ENCODE assay signal across 8 mouse cellular contexts in genomic region chr7:30973251-30973500, GRCm38 (mm10). TPM values are rescaled to one million over a fixed set of nuclear protein-coding genes. Genes with fewer than 3 reads are reported as not detected.
A peak's percentile ranks its signal among the peaks of the same experiment; 100 is the strongest.
DNase-seq lines count a peak whose midpoint lies in the region; ATAC-seq and TF ChIP-seq lines count a peak whose summit lies in the region.

Gene Lsr (minus strand): TSS chr7:30973464.

- WGBS in heart, embryonic 12.5 days: 0% methylated on average over 19 of the region's 19 CpGs
- WGBS in limb, embryonic 14.5 days: under 1% methylated on average over 18 of the region's 19 CpGs
- 0% methylated on average over 16 of the region's 19 CpGs for WGBS in neural tube, embryonic 14.5 days

- H3K4me3 ChIP-seq in heart, embryonic 12.5 days: peak within 1 kb of the TSS; percentile 50
- H3K4me3 ChIP-seq in ES-Bruce4 (ENCODE audit: low read depth, low read length): peak within 1 kb of the TSS; percentile 92
- peak within 1 kb of the TSS; percentile 34 for H3K4me3 ChIP-seq in embryonic fibroblast, embryonic 13.5 days (ENCODE audit: insufficient read depth, low read length)
- peak within 1 kb of the TSS; percentile 45 for H3K4me3 ChIP-seq in limb, embryonic 14.5 days (replicated peaks; ENCODE audit: low read length)
- peak within 1 kb of the TSS; percentile 16 for H3K4me3 ChIP-seq in neural tube, embryonic 14.5 days (ENCODE audit: low read depth, low read length)

- TF ChIP-seq POLR2A in ES-Bruce4 (IDR thresholded peaks at IDR 0.05; ENCODE audit: insufficient read depth, low read length): peak; percentile 20
- no peak for TF ChIP-seq POLR2A in embryonic fibroblast, embryonic 13.5 days (IDR thresholded peaks at IDR 0.05; ENCODE audit: low read depth, low read length)
- no peak for TF ChIP-seq POLR2A in limb, embryonic 14.5 days (IDR thresholded peaks at IDR 0.05; ENCODE audit: borderline replicate concordance, extremely low read depth, insufficient read depth, insufficient read length)

- peaks cover 10% of the 10 kb centered on the region for H3K4me1 ChIP-seq in heart, embryonic 12.5 days (replicated peaks)
- H3K4me1 ChIP-seq in ES-Bruce4 (ENCODE audit: control insufficient read depth, insufficient read depth, low read length): no peaks in the 10 kb centered on the region
- no peaks in the 10 kb centered on the region for H3K4me1 ChIP-seq in embryonic fibroblast, embryonic 13.5 days (ENCODE audit: control insufficient read depth, insufficient read depth, low read length)
- H3K4me1 ChIP-seq in limb, embryonic 14.5 days (ENCODE audit: control insufficient read depth, insufficient read depth, low read length): peaks cover 7% of the 10 kb centered on the region; the same call in 1 of the 2 replicates
- peaks cover 7% of the 10 kb centered on the region; the same call in 1 of the 2 replicates for H3K4me1 ChIP-seq in neural tube, embryonic 14.5 days (ENCODE audit: control insufficient read depth, insufficient read depth, low read length)

- H3K9me3 ChIP-seq in heart, embryonic 12.5 days (replicated peaks): no peaks in the 10 kb centered on the region
- H3K9me3 ChIP-seq in ES-Bruce4 (replicated peaks; ENCODE audit: control insufficient read depth, insufficient read depth, low read length, poor library complexity, severe bottlenecking): no peaks in the 10 kb centered on the region
- H3K9me3 ChIP-seq in limb, embryonic 14.5 days (ENCODE audit: control insufficient read depth, low read length): no peaks in the 10 kb centered on the region
- no peaks in the 10 kb centered on the region for H3K9me3 ChIP-seq in neural tube, embryonic 14.5 days (ENCODE audit: control insufficient read depth, low read length)

- peak within 1 kb of the TSS; percentile 79 for H3K4me2 ChIP-seq in heart, embryonic 12.5 days
- peak within 1 kb of the TSS; percentile 58 for H3K4me2 ChIP-seq in limb, embryonic 14.5 days (replicated peaks; ENCODE audit: low read depth, low read length, severe bottlenecking)
- peak within 1 kb of the TSS; percentile 12 for H3K4me2 ChIP-seq in neural tube, embryonic 14.5 days (ENCODE audit: low read depth, low read length)

- H3K36me3 ChIP-seq in heart, embryonic 12.5 days: no peaks in the 10 kb centered on the region
- no peaks in the 10 kb centered on the region; the same call in 1 of the 2 replicates for H3K36me3 ChIP-seq in ES-Bruce4 (ENCODE audit: control insufficient read depth, insufficient read depth, low read length, poor library complexity, severe bottlenecking)
- H3K36me3 ChIP-seq in limb, embryonic 14.5 days (ENCODE audit: control insufficient read depth, insufficient read depth, low read length): no peaks in the 10 kb centered on the region
- no peaks in the 10 kb centered on the region for H3K36me3 ChIP-seq in neural tube, embryonic 14.5 days (ENCODE audit: control insufficient read depth, insufficient read depth, low read length)

- ATAC-seq in heart, embryonic 12.5 days (ENCODE audit: insufficient number of reproducible peaks, low FRiP score): no peak
- ATAC-seq in limb, embryonic 14.5 days (ENCODE audit: low FRiP score, low read depth): peak; percentile 70; the same call in 1 of the 2 replicates
- ATAC-seq in neural tube, embryonic 14.5 days (ENCODE audit: low read depth): no peak; the same call in 1 of the 2 replicates

- TF ChIP-seq CTCF in ES-Bruce4 (IDR thresholded peaks at IDR 0.05; ENCODE audit: low read depth, low read length): no peak
- TF ChIP-seq CTCF in embryonic fibroblast, embryonic 13.5 days (IDR thresholded peaks at IDR 0.05; ENCODE audit: borderline replicate concordance, insufficient read depth, low read length): no peak

- no peak for DNase-seq in heart, postnatal 36 days
- DNase-seq in limb, embryonic 14.5 days (ENCODE audit: low spot score): no peak
- DNase-seq in right cerebral cortex, postnatal 14 days: no peak
- DNase-seq in Muller cell, postnatal 12 days (ENCODE audit: inconsistent ontology term): no peak

- H3K27ac ChIP-seq in heart, embryonic 12.5 days (ENCODE audit: poor library complexity, severe bottlenecking): no peak within 1 kb of the TSS
- H3K27ac ChIP-seq in ES-Bruce4 (ENCODE audit: insufficient read depth, low read length): peak within 1 kb of the TSS; percentile 62
- no peak within 1 kb of the TSS for H3K27ac ChIP-seq in embryonic fibroblast, embryonic 13.5 days (ENCODE audit: insufficient read depth, low read length)
- H3K27ac ChIP-seq in limb, embryonic 14.5 days (replicated peaks; ENCODE audit: low read depth, low read length): no peak within 1 kb of the TSS
- H3K27ac ChIP-seq in neural tube, embryonic 14.5 days (ENCODE audit: low read depth, low read length): no peak within 1 kb of the TSS

- H3K9ac ChIP-seq in heart, embryonic 12.5 days: peak within 1 kb of the TSS; percentile 64
- peak within 1 kb of the TSS; percentile 70 for H3K9ac ChIP-seq in ES-Bruce4 (ENCODE audit: low read depth, poor library complexity, severe bottlenecking)
- peak within 1 kb of the TSS; percentile 41 for H3K9ac ChIP-seq in limb, embryonic 14.5 days (ENCODE audit: low read depth, low read length, severe bottlenecking)
- H3K9ac ChIP-seq in neural tube, embryonic 14.5 days (replicated peaks; ENCODE audit: low read depth, low read length): no peak within 1 kb of the TSS

- intact Hi-C loops in heart, postnatal 36 days (cut with DNase I): loop anchor here (2.0 to 5.0 kb wide), 4 partner anchors 16 to 386 kb away; partner anchors contain the start of genes Kmt2b, Tmem147 and Usf2

- peaks cover 22% of the 10 kb centered on the region for H3K27me3 ChIP-seq in heart, embryonic 12.5 days (replicated peaks)
- H3K27me3 ChIP-seq in ES-Bruce4 (ENCODE audit: control insufficient read depth, insufficient read depth, low read length, poor library complexity, severe bottlenecking): no peaks in the 10 kb centered on the region
- H3K27me3 ChIP-seq in limb, embryonic 14.5 days (ENCODE audit: control insufficient read depth, insufficient read depth, low read length): peaks cover 11% of the 10 kb centered on the region
- H3K27me3 ChIP-seq in neural tube, embryonic 14.5 days (ENCODE audit: control insufficient read depth, insufficient read depth, low read length): peaks cover 11% of the 10 kb centered on the region

- TF ChIP-seq EP300 in ES-Bruce4 (IDR thresholded peaks at IDR 0.05; ENCODE audit: insufficient read depth, low read depth, low read length): no peak

RNA-seq across cellular contexts. Expression of gene Lsr, which starts in this region (rescaled TPM):
- polyA plus RNA-seq in heart, embryonic 12.5 days (2016; fragmentation: Nextera tagmentation; extraction: Ambion mirVana): 13.1 and 13.8 TPM in 2 replicates
- 1 to 10 TPM; 3.7 to 5.1 TPM for total RNA-seq in heart, postnatal 36 days (2021)
- 39.1 and 42.9 TPM in 2 replicates for polyA plus RNA-seq in ES-Bruce4 (2011; ENCODE audit: insufficient read depth, insufficient read length, low read depth, missing spikeins)
- not detected in 2 replicates for polyA plus RNA-seq in embryonic fibroblast, embryonic 13.5 days (2011; ENCODE audit: insufficient read length, low read depth, missing spikeins)
- polyA plus RNA-seq in limb, embryonic 14.5 days (2012; rRNA removed): 24.3 and 32.3 TPM in 2 replicates
- polyA plus RNA-seq in limb, embryonic 14.5 days (2014; fragmentation: Nextera tagmentation; extraction: Ambion mirVana): 29.4 and 29.9 TPM in 2 replicates
- polyA plus RNA-seq in neural tube, embryonic 14.5 days (2014; fragmentation: Nextera tagmentation; extraction: Ambion mirVana): 10.2 and 15.3 TPM in 2 replicates

Comparison
In these comparisons a context has a peak if more than half of its experiments do, and no peak if none do; other contexts are left out.
1. H3K4me2 ChIP-seq: peak in every context shown above with its lines; median percentile 79 in heart, embryonic 12.5 days; 58 in limb, embryonic 14.5 days; 12 in neural tube, embryonic 14.5 days.
2. H3K4me3 ChIP-seq: peak in every context shown above with its lines; median percentile 92 in ES-Bruce4; 50 in heart, embryonic 12.5 days; 45 in limb, embryonic 14.5 days; 34 in embryonic fibroblast, embryonic 13.5 days; 16 in neural tube, embryonic 14.5 days.